Mouse (Mus musculus): ENCODE measurements around the gene Wdr54.

Wdr54 gene

GRCm38 (mm10) chr6:83155552-83156238 lies 502 bp downstream of the Wdr54 start:
- DNase-seq, result peak; percentile 15 to 23

DNA sequence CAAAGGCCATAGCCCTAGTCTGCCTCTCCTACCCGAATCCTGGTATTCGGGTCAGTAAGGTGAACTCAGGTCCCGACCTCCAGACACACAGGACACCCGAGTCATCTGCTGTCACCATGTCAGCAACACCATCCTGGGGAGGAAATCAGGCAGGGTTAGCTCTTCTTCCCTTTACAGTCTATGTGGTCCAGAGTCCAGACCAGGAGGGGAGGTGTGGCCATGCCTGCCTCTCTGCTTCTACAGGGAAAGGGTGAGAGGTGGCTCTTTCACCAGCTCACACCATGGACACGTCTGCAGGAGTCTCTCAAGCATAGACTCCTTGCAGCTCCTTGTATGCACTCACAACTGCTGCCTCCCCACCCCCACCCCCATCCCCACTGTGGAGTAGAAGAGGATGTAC lies 2.7 kb downstream of the Wdr54 start:
- DNase-seq, result no peak

GRCm38 (mm10) chr6:83153038-83153437 lies 3.2 kb downstream of the Wdr54 start:
- no peak for DNase-seq

- no peak for DNase-seq
Observed at GRCm38 (mm10) chr6:83151721-83152120, 4.5 kb downstream of the Wdr54 start.

DNA sequence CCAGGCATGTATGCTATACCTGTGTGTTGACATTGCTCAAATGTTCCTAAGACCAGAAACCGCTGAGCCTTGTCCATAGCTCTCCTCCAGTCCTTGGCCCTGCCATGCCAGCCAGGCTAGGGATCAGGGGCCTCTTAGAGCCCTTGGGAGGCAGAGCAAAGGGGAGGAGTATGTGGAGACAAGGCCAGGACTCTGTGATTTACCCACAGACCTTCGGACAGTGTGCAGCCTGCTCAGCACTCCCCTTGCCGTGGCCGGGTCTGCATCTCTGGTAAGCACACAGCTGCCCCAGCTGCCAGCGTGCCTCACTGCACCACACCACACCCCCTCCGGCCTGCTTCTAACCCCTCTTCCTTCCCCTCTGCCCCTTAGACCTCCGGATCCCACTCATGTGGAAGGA lies 8.9 kb downstream of the Wdr54 start:
- no peak for DNase-seq

- no peak for DNase-seq
Observed at GRCm38 (mm10) chr6:83145805-83146204, 10.4 kb downstream of the Wdr54 start.

- DNase-seq, result no peak
Observed at GRCm38 (mm10) chr6:83145209-83145608, 11.0 kb downstream of the Wdr54 start.

DNA sequence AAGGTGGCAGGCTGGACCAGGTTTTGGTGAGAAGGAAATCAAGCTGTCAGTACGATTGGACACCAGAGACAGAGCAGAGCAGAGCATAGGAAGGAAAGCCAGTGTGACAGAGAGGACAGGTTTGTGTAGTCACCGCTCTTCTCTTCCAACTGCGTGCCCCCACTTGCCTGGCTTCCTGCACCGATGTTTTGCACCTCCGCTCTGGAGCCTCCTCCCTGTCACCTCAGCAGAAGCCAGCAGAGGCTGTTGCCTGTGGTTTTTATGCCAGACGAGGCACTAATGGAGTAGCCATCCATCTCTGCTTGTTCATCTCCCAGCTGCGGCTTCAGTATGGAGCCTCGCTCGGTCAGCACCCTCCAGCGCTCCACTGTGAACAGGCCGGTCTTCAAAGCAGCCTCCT lies 13.3 kb downstream of the Wdr54 start:
- DNase-seq, result no peak

DNA sequence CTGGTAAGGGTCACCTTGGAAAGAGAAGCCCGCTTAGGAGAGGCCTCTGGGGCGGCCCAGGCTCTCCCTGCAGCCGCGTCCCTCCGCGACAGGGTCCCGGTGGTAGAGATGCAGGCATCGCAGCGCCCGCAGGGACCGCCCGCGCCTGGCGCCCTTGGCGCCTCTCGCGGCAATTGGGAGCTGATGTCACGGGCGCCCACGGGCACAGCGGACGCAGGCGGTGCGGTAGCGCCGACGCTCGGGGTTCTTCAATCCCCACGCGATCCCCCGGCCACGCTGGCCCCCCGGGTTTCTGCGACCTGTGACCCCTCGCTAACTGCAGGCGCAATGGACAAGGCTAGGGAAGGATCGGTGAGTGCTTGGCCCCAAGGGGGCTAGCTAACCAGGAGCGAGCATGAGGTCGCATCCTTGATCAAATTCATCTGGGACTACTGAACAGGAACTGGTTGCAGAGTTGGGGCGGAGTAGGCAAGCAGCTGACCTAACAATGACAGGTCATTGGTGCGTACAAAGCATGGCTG lies 13.9 kb downstream of the Wdr54 start:
- DNase-seq, result no peak

- DNase-seq, result no peak
Observed at GRCm38 (mm10) chr6:83141636-83142035, 14.6 kb downstream of the Wdr54 start.

GRCm38 (mm10) chr6:83140044-83140443 lies 16.2 kb downstream of the Wdr54 start:
- DNase-seq, result no peak

DNA sequence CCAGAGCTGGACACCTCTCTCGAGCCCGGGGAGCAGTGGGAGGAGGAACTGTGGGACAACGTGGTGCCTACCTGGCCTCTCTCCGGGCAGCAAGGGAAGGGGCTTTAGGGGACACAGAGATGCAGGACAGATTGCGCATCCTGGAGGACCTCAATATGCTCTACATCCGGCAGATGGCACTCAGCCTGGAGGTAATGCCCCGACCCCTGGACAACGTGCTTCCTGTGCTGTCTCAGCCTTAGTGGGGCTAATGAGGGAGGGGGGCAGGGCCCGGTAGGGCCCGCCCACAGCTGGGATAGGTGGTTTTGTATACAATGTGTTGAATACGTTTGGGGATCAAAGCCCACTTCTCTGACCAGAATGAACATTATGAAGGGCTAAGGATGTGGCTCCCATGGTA lies 18.1 kb downstream of the Wdr54 start:
- no peak for DNase-seq

DNA sequence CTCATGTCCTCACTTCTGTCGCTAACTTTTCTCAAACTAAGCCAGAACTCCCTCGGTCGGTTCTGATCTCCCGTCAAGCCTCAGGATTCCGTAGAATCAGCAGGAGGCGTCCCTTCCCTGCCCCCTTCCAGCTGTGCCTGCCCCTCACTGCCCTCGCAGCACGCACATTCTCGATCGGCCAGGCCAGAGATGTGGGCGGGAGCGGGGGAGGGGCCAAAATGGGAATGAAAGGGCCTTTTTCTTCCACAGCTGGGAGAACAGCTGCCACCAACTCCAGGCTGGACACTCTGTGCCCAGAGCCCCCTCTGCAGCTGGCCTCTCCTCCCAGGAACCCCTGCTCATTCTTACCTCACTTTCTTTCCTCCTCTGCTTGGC lies 18.6 kb downstream of the Wdr54 start:
- no peak for DNase-seq

- no peak for DNase-seq
Observed at GRCm38 (mm10) chr6:83136881-83137575, 19.2 kb downstream of the Wdr54 start.

- DNase-seq, result no peak
Observed at GRCm38 (mm10) chr6:83136291-83136880, 19.8 kb downstream of the Wdr54 start.

- DNase-seq, result no peak
Observed at GRCm38 (mm10) chr6:83135571-83136161, 20.5 kb downstream of the Wdr54 start.

DNA sequence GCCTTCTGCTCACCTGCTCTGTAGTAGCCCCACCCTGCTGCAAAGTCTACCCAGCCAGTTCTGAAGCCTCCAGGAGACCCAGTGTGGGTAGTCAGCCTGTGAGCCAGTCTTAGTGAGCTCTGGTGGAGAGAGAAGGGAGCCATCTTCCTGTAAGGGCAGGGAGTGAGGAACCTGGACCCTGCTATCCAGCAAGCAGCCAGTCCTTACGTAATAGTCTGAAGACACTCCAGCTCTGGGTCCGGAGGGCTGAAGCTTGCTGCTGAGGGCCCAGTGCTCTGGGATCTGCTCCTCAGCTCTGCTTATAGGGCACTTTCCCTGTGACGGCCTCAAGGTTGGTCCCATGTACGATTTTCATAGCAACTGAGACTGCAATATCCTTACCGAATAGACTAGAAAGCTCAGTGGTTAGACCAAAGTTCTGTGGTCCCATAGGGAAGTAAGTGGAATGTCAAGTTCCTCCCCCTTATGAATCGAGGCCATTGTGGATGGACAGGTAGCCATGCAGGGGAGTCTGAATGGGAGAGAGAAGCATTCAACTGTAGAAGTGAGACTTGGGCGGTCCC lies 21.2 kb downstream of the Wdr54 start, which contains the start of gene Rtkn:
Gene Rtkn, plus strand, starts transcription at position 513 of the 563 bp plus-strand sequence.
- DNase-seq, result no peak

GRCm38 (mm10) chr6:83134226-83134625 lies 22.0 kb downstream of the Wdr54 start:
- DNase-seq, result no peak

DNA sequence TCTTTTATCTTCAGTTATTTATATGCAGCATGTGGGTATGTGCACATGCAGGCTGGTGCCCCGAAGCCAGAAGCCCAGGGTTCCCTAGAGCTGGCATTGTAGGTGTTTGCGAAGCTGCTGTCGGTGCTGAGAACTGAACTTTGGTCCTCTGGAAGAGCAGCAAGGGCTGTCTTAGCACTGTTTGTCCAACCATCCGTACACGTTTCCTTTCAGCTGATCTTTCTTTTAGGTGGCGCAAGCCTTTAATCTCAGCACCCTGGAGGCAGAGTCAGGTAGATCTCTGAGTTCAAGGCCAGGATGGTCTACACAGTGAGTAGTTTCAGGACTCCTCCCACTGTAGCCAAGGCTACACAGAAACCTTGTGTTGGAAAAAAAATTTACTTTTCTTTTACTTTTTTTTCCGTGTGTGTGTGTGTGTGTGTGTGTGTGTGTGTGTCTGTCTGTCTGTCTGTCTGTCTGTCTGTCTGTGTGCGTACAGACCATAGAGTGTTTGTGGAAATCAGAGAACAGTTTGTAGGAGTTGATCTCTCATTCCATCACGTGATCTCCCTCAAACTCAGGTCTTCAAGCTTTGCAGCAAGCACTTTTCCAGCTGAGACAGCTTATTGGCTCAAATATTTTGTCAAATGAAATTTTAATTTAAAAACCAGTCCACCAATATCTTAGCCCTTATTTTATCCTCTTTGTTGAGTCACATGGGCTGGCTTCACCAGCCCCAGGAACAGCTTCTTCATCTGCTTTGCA lies 23.8 kb downstream of the Wdr54 start:
- no peak for DNase-seq

- DNase-seq, result no peak
Observed at GRCm38 (mm10) chr6:83131469-83132034, 24.6 kb downstream of the Wdr54 start.

- DNase-seq, result no peak
Observed at GRCm38 (mm10) chr6:83127419-83127818, 28.8 kb downstream of the Wdr54 start.

GRCm38 (mm10) chr6:83125331-83125730 lies 30.9 kb downstream of the Wdr54 start, which contains the start of gene Ino80b:
TSS of gene Ino80b (minus strand) at chr6:83125431.
- no peak for DNase-seq
